Mouse (Mus musculus) midbrain, embryonic 12.5 days (tissue): ENCODE measurements around the gene Gm2237. TPM values are rescaled to one million over a fixed set of nuclear protein-coding genes. Genes with fewer than 3 reads are reported as not detected.
"Not testable (repeated sequence)": the region's sequence is repeated elsewhere in the genome, so short reads cannot be mapped to it uniquely, and the experiment has no call there.

Experiments used
- ATAC-seq: fragments of 200-750 bp; cut with Nextera tagmentation; 2 replicates; pipeline ENCODE4 v1.8.0; 2017; ENCODE audit warnings: low read depth, moderate TSS enrichment, moderate library complexity; ENCODE audit not compliant: low FRiP score
- H3K27ac ChIP-seq: fragments of 300-500 bp; sonication (generic); replicated peaks from 2 replicates; pipeline ENCODE4 v1.5.1; 2016; ENCODE audit warnings: mild to moderate bottlenecking
- H3K27me3 ChIP-seq: fragments of 300-500 bp; sonication (generic); 2 replicates; pipeline ENCODE4 v1.6.1; 2016; ENCODE audit warnings: mild to moderate bottlenecking
- H3K36me3 ChIP-seq: fragments of 300-500 bp; sonication (generic); 2 replicates; pipeline ENCODE4 v1.6.1; 2016
- H3K4me1 ChIP-seq: fragments of 300-500 bp; sonication (generic); 2 replicates; pipeline ENCODE4 v1.6.1; 2016
- H3K4me2 ChIP-seq: fragments of 300-500 bp; sonication (generic); replicated peaks from 2 replicates; pipeline ENCODE4 v1.6.1; 2016; ENCODE audit warnings: mild to moderate bottlenecking, moderate library complexity
- H3K4me3 ChIP-seq: fragments of 300-500 bp; sonication (generic); 2 replicates; pipeline ENCODE4 v1.5.1; 2016; ENCODE audit warnings: mild to moderate bottlenecking
- H3K9ac ChIP-seq: fragments of 300-500 bp; sonication (generic); replicated peaks from 2 replicates; pipeline ENCODE4 v1.6.1; 2016; ENCODE audit warnings: mild to moderate bottlenecking, moderate library complexity
- H3K9me3 ChIP-seq: fragments of 300-500 bp; sonication (generic); 2 replicates; pipeline ENCODE4 v1.6.1; 2016; ENCODE audit warnings: mild to moderate bottlenecking
- WGBS: fragments of 180-500 bp; shearing (Covaris S2); methylation state at CpG from one replicate; pipeline ENCODE4 v1.1.7; 2016; 5-methylcytosine and 5-hydroxymethylcytosine counted together
- polyA plus RNA-seq: library from polyadenylated mRNA; unstranded; fragments of >200 nt; fragmentation: Nextera tagmentation; extraction: Ambion mirVana; gene quantifications from 2 replicates; pipeline ENCODE4 v1.2.1, GENCODE M21; 2016

The Gm2237 gene
- polyA plus RNA-seq = 2.9 and 3.9 TPM in 2 replicates

DNA sequence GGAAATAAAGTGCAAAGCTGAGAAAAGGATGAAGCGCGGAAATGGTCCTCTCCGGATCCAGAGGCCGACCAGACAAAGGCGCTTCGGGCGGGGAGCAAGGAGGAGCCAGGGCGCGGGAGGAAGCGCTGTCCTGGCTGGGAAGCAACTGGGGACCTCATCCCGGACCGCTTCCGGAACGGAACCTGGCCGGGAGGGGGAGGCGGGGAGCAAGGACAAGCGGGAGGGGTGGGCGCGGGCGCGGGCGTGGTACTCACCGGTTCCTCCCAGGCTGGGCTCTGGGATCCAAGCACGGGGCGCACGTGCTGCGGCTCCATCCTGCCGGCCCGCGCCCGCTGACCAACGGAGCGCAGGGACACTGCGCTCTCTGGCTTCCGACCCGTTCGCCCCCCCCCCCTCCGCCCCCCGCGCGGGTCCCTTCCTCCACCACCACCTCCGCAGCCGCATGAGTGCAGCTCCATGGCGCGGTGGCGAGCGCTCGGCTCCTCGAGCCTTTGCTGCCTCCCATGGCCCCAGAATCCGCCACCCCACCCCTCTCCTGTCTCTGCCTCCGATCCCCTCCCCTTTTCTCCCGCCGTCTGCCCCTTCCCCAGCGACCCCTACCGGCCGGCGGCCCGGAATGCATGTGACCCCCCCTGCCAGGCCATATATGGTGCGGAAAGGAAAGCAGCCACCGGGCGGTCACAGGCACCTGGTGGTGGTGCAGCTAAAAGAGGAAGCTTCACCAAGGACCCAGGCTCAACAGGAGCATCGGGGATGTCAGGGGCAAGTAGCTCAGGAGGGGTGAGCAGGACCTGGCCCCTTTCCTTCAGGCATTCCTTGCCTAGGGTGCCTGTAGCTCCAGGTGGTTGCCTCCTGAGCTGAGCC is at the start of gene Gm2237:
Gene Gm2237 (minus strand): TSS at position 332 of the 864 bp plus-strand sequence.
- Histone ChIP-seq H3K27ac (peak within 1 kb of the TSS; percentile 60), H3K4me2 (peak within 1 kb of the TSS; percentile 54), H3K9ac (peak within 1 kb of the TSS; percentile 55), H3K4me3 (peak within 1 kb of the TSS; percentile 52)
- H3K36me3 ChIP-seq, ATAC-seq, H3K27me3 ChIP-seq, H3K9me3 ChIP-seq, H3K4me1 ChIP-seq: not testable (repeated sequence)
- under 1% methylated on average over 16 of the region's 62 CpGs for WGBS

- not testable (repeated sequence) for H3K4me1 ChIP-seq, H3K9me3 ChIP-seq, H3K4me3 ChIP-seq, ATAC-seq, H3K9ac ChIP-seq, H3K4me2 ChIP-seq, H3K36me3 ChIP-seq, H3K27me3 ChIP-seq, H3K27ac ChIP-seq
- 95% methylated on average over 1 of the region's 2 CpGs for WGBS
Observed at GRCm38 (mm10) chr14:19602481-19602880, 17.5 kb upstream of the Gm2237 start, which contains the start of gene Gm5458. Gm5458 (minus strand) TSS chr14:19602581.

DNA sequence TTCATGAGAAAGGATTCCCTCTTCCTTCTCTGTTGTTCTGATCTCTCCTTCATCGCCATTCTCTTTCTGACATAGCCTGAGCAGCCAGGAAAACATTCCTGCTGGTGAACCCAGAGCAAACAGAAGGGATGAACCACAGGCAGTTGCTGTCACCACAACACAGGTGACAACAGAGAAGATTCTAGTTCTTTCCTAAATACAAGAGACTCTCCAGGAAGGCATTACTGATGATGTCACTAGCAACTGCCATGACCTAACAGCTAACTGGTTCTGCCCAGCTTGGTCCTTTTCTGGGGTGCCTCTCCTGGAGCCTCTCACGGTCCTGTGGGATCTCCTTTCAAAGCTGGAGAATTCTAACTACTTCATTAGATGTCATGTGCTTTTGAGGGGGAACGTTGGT is 35.1 kb downstream of the Gm2237 start, which contains the start of gene Gm2244:
Gene Gm2244 (minus strand): TSS at position 101 of the 400 bp plus-strand sequence.
- WGBS = 89% methylated on average over 1 of the region's 3 CpGs
- H3K4me1 ChIP-seq, H3K9ac ChIP-seq, H3K27me3 ChIP-seq, ATAC-seq, H3K4me3 ChIP-seq, H3K36me3 ChIP-seq, H3K27ac ChIP-seq, H3K4me2 ChIP-seq, H3K9me3 ChIP-seq: not testable (repeated sequence)

Other genes with a start within 250 kb of the Gm2237 start
- gene Gm21738, start 166.2 kb downstream of the Gm2237 start, polyA plus RNA-seq = 2.3 and 3.8 TPM in 2 replicates
- gene Gm2244, start 35.2 kb downstream of the Gm2237 start, polyA plus RNA-seq = 0.14 and 0.31 TPM in 2 replicates
- not detected in 2 replicates for gene Gm5458, start 17.4 kb upstream of the Gm2237 start, polyA plus RNA-seq
- gene Nid2, start 166.1 kb upstream of the Gm2237 start, polyA plus RNA-seq = 48.7 and 60.8 TPM in 2 replicates
- gene Rtraf, start 238.7 kb upstream of the Gm2237 start, polyA plus RNA-seq = 233 and 234 TPM in 2 replicates